Mouse (Mus musculus): ENCODE measurements at regions not wholly inside any gene's neighbourhood (a gene's known extent, or its start where the extent isn't known, plus 50 kb on each side); places are given as distances from the start of the nearest gene placed in this dataset.
A peak's percentile ranks its signal among the peaks of the same experiment; 100 is the strongest.

DNA sequence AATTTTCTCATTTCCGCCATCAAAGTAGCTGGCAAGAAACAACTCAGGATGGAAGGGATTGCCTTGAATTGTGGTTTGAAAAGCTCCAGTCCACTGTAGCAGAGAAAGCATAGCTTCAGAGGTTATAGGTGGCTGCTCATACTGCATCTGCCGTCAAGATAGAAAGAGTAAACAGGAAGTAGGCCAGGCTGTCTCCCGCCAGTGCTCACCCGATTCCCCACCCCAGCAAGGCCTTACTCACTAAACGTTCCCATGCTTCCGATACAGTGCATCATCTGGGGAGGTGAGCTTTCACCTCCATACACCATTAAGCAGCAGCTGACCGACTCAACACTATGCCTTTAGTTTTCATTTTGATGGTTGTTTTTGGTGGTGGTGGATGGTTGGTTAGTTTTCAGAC, 119.3 kb upstream of the Btg1 start:
- 71% methylated on average over 7 of the region's 7 CpGs for WGBS
- Histone ChIP-seq H3K4me1 (0 out of 2 replicates have a peak, but pooled peaks cover 7% of the 10 kb centered on the region), H3K9me3 (no peaks in the 10 kb centered on the region)

DNA sequence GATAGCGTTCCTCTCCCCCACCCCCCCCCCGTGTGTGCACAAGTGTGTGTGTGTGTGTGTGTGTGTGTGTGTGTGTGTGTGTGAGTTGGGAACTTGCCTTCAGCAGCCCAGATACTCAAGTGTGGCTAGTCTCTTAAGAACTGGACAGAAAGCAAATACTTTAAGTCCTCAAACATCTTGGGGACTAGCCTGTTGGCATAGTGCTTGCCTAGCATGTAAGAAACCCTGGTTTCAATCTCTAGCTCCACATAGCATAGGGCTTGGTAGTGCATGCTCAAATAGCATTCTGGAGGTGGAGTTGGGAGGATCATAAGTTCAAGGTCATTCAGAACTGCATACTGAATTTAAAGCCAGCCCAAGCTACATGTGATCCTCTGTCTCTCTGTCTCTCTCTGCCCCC, 117.5 kb upstream of the Btg1 start:
- no peak overlapping the region for H3K9ac ChIP-seq
- no peaks in the 10 kb centered on the region for H3K36me3 ChIP-seq
- H3K9me3 ChIP-seq: no peaks in the 10 kb centered on the region
- ATAC-seq (ENCODE audit: borderline replicate concordance, extremely low read depth, low FRiP score, low TSS enrichment): peak; percentile 64; the same call in 1 of the 2 replicates
- no peak overlapping the region for H3K4me2 ChIP-seq
- no peaks in the 10 kb centered on the region for H3K27me3 ChIP-seq
- H3K4me1 ChIP-seq: no peaks in the 10 kb centered on the region
- no peak overlapping the region for H3K27ac ChIP-seq
- no peak overlapping the region for H3K4me3 ChIP-seq
- 55% methylated on average over 2 of the region's 2 CpGs for WGBS

More for the DNA sequence above, 119.3 kb upstream of the Btg1 start:
- Histone ChIP-seq H3K27me3 (no peaks in the 10 kb centered on the region), H3K4me2 (no peak overlapping the region), H3K9ac (no peak overlapping the region), H3K27ac (no peak overlapping the region), H3K36me3 (no peaks in the 10 kb centered on the region), H3K4me3 (no peak overlapping the region)
- no peak for ATAC-seq (ENCODE audit: borderline replicate concordance, extremely low read depth, low FRiP score, low TSS enrichment)

DNA sequence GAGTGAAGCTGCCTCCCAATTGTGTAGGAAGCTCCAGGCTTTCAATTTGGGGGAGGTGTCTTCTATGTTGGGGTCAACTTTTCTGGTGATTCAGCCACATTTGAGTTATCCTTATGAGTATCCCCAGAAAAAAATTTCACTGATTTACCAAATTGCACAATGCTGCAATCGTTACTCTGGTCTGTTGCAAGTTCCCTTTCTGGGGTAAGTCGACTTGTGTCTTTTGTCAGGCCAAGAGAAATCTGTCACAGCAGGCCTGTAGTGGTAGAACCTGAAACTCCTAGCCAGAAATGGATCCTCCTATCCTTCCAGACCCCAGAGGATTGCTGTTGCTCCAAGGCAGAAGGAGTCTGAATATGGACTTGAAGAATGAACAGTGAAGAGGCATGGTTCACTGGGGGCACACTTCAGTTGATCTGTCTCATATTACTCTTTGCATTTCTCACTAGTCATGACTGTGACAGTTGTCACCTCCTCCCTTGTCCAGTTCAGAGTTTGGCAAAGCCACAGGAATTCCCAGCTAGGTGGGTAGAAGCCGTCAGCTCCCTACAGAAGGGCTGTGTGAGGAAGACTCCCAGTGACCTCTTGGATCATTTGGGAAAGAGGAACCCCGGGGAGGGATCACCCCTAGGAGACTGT, 114.6 kb upstream of the Btg1 start:
- H3K4me2 ChIP-seq: no peak overlapping the region
- 68% methylated on average over 4 of the region's 4 CpGs for WGBS

DNA sequence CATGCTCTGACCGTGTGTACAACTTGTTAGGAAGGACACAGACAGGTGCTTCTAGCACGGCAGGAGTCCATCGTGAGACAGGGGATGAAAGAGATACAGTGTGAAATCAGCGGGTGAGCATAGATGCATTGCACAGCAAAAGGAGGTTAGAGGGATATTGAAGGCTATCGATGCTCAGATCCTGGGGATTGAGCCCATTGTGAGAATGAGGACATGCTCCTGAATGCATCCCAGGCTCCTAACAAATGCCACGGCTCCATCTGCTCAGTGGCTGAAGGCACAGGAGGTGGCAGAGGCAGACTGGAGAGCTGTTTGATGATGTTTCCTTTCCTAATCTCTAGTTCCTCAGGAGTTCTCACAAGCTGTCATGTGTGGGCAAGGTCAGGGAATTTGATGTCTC, 114.1 kb upstream of the Btg1 start:
- Histone ChIP-seq H3K27me3 (no peaks in the 10 kb centered on the region), H3K27ac (no peak overlapping the region), H3K4me1 (no peaks in the 10 kb centered on the region), H3K4me2 (no peak overlapping the region), H3K4me3 (no peak overlapping the region), H3K9ac (no peak overlapping the region), H3K9me3 (no peaks in the 10 kb centered on the region), H3K36me3 (no peaks in the 10 kb centered on the region)
- no peak for ATAC-seq (ENCODE audit: borderline replicate concordance, extremely low read depth, low FRiP score, low TSS enrichment)
- 64% methylated on average over 6 of the region's 6 CpGs for WGBS

More for the DNA sequence above, 114.6 kb upstream of the Btg1 start:
- Histone ChIP-seq H3K4me3 (no peak overlapping the region), H3K27me3 (no peaks in the 10 kb centered on the region), H3K4me1 (no peaks in the 10 kb centered on the region), H3K9me3 (no peaks in the 10 kb centered on the region), H3K9ac (no peak overlapping the region), H3K36me3 (no peaks in the 10 kb centered on the region), H3K27ac (no peak overlapping the region)
- ATAC-seq (ENCODE audit: borderline replicate concordance, extremely low read depth, low FRiP score, low TSS enrichment): no peak

DNA sequence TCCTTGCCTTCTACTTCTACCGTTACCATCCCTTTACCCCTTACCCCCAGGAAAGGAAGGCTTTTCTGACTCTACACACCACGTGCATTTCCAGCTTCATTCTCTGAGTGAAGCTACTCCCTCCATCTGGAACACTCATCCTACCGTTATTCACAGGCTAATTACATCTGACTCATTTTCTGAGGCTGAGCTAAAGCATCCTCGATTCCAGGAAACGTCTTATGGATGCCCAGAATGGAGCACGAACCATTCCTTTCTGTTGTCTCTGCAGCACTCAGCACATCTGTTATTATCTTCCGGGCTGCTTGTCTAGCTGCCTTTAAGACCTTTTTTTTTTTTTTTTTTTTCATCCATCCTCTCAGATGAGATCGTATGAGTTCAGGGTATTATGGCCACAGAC, 112.5 kb upstream of the Btg1 start:
- Histone ChIP-seq H3K4me2 (no peak overlapping the region), H3K27ac (no peak overlapping the region), H3K9ac (no peak overlapping the region), H3K36me3 (no peaks in the 10 kb centered on the region), H3K4me3 (no peak overlapping the region), H3K27me3 (no peaks in the 10 kb centered on the region), H3K4me1 (no peaks in the 10 kb centered on the region), H3K9me3 (no peaks in the 10 kb centered on the region)
- no peak for ATAC-seq (ENCODE audit: borderline replicate concordance, extremely low read depth, low FRiP score, low TSS enrichment)
- WGBS: 80% methylated on average over 8 of the region's 8 CpGs

DNA sequence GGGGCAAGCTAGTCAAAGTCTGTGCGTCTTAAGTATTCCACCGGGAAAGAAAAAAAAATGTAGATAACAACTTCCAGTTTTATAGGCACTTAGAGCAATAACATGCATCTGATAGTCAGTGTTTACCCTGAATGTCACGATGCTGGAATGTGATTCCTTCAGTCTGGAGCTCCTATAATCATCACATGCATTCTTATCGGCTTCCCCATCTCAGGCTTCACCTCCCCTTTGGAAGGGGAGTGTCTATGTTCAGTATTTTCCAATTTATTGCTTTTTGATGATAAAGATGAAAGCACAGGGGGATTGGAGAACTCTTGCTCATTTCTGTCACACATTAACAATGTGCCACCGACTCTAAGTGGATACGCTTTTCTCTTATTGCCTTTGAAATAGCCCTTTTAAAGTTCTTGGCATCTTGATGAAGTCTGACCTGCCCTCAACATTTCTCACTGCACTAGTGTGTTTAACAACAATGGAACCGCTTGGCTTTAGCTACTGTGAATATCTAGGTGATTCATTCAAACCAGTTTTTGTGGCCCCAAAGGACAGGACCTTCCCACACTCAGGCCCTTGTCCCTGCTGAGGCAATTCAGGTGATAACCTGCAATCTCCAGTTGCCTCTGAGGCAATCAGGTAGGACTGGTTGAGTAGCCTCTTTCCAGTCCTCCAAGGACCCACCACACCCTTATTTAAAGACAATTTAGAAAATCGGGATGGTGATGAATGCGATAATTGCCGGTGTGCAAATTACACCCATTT, 101.5 kb upstream of the Btg1 start:
- no peaks in the 10 kb centered on the region for H3K4me1 ChIP-seq
- H3K4me3 ChIP-seq: no peak overlapping the region
- no peaks in the 10 kb centered on the region for H3K9me3 ChIP-seq
- no peak for ATAC-seq (ENCODE audit: borderline replicate concordance, extremely low read depth, low FRiP score, low TSS enrichment)
- WGBS: 42% methylated on average over 10 of the region's 10 CpGs
- H3K27ac ChIP-seq: no peak overlapping the region
- no peak overlapping the region for H3K4me2 ChIP-seq
- H3K9ac ChIP-seq: no peak overlapping the region
- H3K36me3 ChIP-seq: no peaks in the 10 kb centered on the region
- H3K27me3 ChIP-seq: no peaks in the 10 kb centered on the region

DNA sequence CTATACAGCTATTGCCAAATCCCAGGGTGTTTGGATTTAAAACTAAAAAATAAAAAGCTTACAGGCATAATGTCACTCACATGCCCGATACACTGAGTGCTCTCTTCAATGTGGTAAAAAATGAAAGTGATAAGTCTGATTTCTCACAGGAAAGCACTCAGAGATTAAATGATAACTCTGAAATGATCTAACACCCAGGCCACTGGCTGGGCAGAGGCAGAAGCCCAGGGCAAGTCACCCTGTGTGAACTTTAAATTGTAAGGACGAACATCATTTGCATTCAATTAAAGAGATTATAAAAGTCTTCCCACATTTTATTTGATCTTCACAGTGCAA, 100.9 kb upstream of the Btg1 start:
- Histone ChIP-seq H3K9ac (no peak overlapping the region), H3K4me1 (0 out of 2 replicates have a peak, but pooled peaks cover under 1% of the 10 kb centered on the region)
- WGBS: 78% methylated on average over 2 of the region's 2 CpGs

DNA sequence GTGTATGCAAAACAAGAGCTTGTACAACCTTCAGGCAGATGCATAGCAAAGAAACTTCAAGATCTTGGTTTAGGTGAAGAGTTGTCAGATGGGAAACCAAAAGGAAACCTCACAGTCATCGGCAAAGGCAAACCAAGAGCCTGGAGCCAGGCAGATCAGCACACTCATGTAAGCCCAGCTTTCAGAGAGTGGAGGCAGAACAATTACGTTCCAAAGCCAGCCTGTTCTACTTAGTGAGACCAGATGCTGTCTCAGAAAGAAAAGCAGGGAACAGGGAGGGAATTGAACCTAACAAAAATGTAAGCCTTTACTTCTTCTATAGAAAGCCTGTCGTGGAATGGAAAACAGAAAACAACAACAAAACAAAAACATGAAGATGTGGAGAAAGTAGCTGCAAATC, 97.4 kb upstream of the Btg1 start:
- Histone ChIP-seq H3K36me3 (no peaks in the 10 kb centered on the region), H3K9ac (no peak overlapping the region), H3K27ac (no peak overlapping the region), H3K27me3 (no peaks in the 10 kb centered on the region), H3K9me3 (no peaks in the 10 kb centered on the region), H3K4me3 (no peak overlapping the region), H3K4me1 (0 out of 2 replicates have a peak, but pooled peaks cover 6% of the 10 kb centered on the region), H3K4me2 (no peak overlapping the region)
- ATAC-seq (ENCODE audit: borderline replicate concordance, extremely low read depth, low FRiP score, low TSS enrichment): no peak
- 76% methylated on average over 3 of the region's 3 CpGs for WGBS

More for the DNA sequence above, 100.9 kb upstream of the Btg1 start:
- Histone ChIP-seq H3K4me3 (no peak overlapping the region), H3K27ac (no peak overlapping the region), H3K36me3 (no peaks in the 10 kb centered on the region), H3K9me3 (no peaks in the 10 kb centered on the region), H3K27me3 (no peaks in the 10 kb centered on the region), H3K4me2 (no peak overlapping the region)
- ATAC-seq (ENCODE audit: borderline replicate concordance, extremely low read depth, low FRiP score, low TSS enrichment): no peak

DNA sequence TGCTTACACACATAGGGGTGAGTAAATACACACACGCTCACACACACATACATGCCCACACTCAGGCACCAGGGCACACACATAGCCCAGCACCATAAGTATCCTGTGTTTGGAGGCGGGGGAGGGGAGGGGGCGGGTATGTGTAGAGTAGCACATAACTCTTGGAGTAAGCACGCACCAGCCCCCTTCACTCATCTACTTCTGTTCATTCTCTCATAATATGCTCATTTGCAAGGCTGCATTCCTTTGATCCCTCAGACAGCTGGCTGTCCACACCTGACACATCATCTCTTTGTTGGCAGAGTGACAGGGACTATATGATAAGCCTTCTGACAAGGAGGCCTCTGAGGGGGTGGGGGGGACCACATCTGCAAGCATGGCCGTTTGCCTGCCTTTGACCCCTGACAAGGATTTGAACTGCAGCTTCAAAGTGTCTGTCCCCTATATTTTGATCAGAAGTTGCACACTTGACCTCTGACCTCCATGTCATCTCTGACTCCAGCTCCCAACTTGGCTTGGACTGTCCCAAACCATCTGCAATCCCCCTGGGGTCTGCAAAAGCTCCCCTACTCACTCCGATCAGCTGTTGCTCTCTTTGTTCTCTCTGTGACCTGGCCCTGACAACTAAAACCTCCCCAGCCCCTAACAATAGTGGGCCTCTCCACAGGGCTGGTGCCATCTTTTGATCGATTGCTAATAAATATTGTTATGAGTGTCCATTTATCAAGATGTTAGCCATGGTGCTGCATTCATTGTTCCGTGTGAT, 95.6 kb upstream of the Btg1 start:
- H3K4me2 ChIP-seq: no peak overlapping the region
- H3K4me1 ChIP-seq: 0 out of 2 replicates have a peak, but pooled peaks cover 6% of the 10 kb centered on the region
- peak; percentile 49 for ATAC-seq (ENCODE audit: borderline replicate concordance, extremely low read depth, low FRiP score, low TSS enrichment)
- H3K9ac ChIP-seq: no peak overlapping the region
- no peaks in the 10 kb centered on the region for H3K36me3 ChIP-seq
- no peaks in the 10 kb centered on the region for H3K9me3 ChIP-seq
- no peak overlapping the region for H3K4me3 ChIP-seq
- no peaks in the 10 kb centered on the region for H3K27me3 ChIP-seq
- 49% methylated on average over 8 of the region's 8 CpGs for WGBS
- H3K27ac ChIP-seq: no peak overlapping the region

DNA sequence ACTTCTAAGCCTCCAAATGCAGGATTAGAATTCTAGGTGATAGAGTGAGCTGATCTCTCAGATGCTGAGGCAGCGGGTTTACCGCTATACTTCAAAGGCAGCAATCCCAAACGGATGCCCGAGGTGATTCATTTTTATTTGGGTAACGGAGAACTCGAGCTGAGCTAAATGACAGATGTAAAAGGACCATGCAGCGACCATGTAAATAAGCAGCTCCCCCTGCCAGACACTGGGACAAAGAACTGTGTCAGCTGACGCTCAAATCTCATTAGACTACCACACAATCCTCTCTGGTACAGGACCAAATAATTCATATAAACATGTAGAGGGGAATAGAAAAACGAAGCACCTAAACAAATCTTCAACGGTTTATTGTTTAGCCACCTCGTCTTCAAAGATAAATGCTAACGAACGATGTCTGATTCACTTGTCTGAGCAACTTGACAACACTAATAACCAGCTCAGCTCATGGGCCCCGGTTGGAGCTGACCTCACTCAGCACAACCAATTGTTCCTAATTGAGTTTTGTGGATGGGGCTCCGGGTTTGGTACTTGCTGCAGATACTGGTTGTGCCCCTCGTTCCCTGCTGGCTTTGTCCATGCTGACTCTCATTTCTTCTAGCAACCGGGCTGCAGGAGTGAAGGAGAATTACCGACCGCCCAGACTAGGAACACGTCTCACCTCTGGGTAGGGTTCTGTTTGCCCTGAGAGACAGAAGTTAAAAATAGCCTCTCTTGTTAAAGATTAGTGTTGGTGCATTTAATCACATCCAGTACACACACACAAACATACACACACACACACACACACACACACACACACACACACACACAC, 92.6 kb upstream of the Btg1 start:
- no peak overlapping the region for H3K4me2 ChIP-seq
- no peaks in the 10 kb centered on the region for H3K36me3 ChIP-seq
- no peak for ATAC-seq (ENCODE audit: borderline replicate concordance, extremely low read depth, low FRiP score, low TSS enrichment)
- H3K4me1 ChIP-seq: 0 out of 2 replicates have a peak, but pooled peaks cover 6% of the 10 kb centered on the region
- no peak overlapping the region for H3K9ac ChIP-seq
- H3K4me3 ChIP-seq: no peak overlapping the region
- H3K27me3 ChIP-seq: no peaks in the 10 kb centered on the region
- H3K9me3 ChIP-seq: no peaks in the 10 kb centered on the region
- 38% methylated on average over 20 of the region's 20 CpGs for WGBS
- no peak overlapping the region for H3K27ac ChIP-seq

DNA sequence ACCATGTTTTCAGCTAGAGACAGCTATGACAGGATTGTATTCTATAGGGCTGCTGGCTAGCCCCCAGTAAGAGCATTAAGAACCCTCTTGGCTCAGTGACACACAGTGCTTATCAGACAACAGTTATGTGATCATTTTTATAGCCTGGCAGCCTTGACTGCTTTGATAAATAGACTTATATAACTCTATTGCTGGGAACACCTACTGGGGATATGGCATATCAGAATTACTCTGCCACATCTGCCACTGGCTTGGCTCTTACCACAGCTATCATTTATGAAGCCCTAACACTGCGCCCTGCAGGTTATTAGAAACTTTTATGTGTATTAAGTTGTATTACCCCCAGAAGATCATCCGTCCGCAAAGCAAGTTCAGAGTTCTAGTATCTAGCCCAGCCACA, 88.9 kb upstream of the Btg1 start:
- Histone ChIP-seq H3K9ac (no peak overlapping the region), H3K36me3 (no peaks in the 10 kb centered on the region), H3K4me2 (no peak overlapping the region), H3K4me3 (no peak overlapping the region), H3K27me3 (no peaks in the 10 kb centered on the region), H3K27ac (no peak overlapping the region), H3K9me3 (no peaks in the 10 kb centered on the region), H3K4me1 (no peaks in the 10 kb centered on the region)
- no peak for ATAC-seq (ENCODE audit: borderline replicate concordance, extremely low read depth, low FRiP score, low TSS enrichment)
- 90% methylated on average over 3 of the region's 3 CpGs for WGBS

Data from lung, embryonic 15.5 days (tissue).